Mouse (Mus musculus) inflammation-experienced regulatory T-cells (primary cell): ENCODE data around the gene Ccdc191. TPM values are rescaled to one million over a fixed set of nuclear protein-coding genes. Genes with fewer than 3 reads are reported as not detected.

Experiments
- polyA plus RNA-seq, 2 experiments: library from polyadenylated mRNA; unstranded; fragments of 100-300 nt; shearing (Covaris generic); gene quantifications; one replicate each; pipeline ENCODE4 v1.2.1; 2017

Gene Ccdc191
- polyA plus RNA-seq, result 10 to 100 TPM; 13.9 to 21.3 TPM

DNA sequence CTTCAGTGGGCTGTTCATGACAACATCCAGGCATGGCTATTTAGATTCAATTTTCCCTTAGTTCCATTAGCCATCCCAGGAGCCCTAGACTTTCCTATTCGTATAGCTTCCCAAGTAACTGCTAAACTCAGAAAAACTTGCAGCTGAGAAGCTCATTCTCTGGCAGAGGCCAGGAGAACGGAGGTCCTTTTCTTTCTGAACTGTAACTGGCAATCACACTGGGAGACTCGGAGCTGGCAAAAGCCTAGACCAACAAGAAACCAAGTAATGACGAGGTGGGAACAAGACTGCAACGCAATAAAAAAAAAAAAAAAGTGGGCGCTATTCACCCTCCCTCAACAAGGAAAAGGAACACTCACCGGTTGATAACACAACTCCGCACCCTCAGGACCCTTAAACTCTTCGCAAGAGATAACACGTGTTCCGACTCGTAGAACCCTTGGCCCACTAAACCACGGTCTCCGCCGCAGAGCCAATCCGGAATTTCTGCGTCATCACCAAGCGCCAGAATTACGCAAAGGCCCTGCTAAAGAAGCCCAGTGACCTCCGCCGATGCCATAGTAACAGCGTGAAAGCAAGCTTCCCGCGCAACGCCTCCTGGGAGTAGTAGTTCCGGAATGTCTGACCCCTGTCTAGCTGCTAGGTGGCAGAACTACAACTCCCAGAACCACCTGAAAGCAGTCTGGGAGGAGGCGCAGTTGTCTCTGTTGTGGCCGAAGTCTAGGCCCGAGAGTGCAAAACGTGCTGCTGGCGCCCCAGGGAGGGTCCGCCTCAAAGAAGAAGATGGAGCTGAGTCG is at the start of gene Ccdc191:
Ccdc191 (plus strand) TSS at position 593 of the 797 bp plus-strand sequence.

GRCm38 (mm10) chr16:43926341-43926859 is 36.8 kb downstream of the Ccdc191 start, which contains the start of gene Qtrt2:
TSS of gene Qtrt2 (minus strand) at chr16:43926809.

DNA sequence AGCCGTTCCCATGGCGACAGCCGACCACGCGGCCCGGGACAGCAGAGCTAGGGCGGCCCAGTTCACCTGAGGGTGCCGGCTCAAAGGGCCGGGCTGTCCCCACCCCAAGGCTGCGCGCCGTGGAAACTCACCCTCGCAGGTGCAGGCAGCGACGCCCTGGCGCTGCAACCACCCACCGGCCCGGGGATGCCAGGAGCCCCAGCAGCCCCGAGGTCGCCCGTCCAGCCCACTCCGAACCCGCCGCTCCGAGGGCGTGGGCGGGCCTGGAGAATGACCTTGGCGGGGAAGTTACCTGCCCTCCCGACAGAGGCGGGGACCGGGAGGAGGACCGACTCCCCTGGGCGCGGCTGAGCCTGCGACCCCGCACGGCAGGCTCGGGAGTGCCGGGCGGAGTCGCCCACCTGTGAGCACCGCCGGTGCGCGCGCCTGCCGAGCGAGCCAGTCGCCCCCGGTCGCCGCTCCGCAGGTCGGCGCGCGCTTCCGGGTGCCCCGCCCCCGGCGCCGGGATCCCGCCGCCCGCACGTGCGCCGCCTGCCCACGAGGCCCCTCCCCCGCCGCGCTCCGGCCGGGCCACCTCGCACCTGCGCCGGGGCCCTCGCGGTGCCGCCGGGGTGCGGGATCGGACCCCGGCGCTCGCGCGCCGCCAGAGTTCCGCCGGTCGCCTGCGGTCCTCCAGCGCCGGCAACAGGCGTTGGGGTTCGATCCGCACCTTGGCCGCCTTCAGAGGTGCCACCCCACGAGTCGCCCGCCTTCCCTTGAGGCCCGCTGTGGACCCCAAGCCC is 89.9 kb downstream of the Ccdc191 start, which contains the start of gene Zdhhc23:
Zdhhc23 (minus strand) TSS at position 464 of the 782 bp plus-strand sequence.

Other genes with a start within 250 kb of the Ccdc191 start
- 10 to 100 TPM; 16.0 to 98.7 TPM for gene Tigit, start 225.7 kb upstream of the Ccdc191 start, polyA plus RNA-seq
- not detected for gene Drd3, start 135.8 kb upstream of the Ccdc191 start, polyA plus RNA-seq
- gene Qtrt2, start 37.0 kb downstream of the Ccdc191 start, polyA plus RNA-seq, result 10 to 100 TPM; 15.6 to 20.2 TPM
- gene Zdhhc23, start 90.0 kb downstream of the Ccdc191 start, polyA plus RNA-seq, result 1 to 10 TPM; 3.4 to 6.4 TPM
- gene Gramd1c, start 173.5 kb downstream of the Ccdc191 start, polyA plus RNA-seq, result 1 to 10 TPM; 4.4 to 6.3 TPM
- gene Atp6v1a, start 249.9 kb downstream of the Ccdc191 start, polyA plus RNA-seq, result 10 to 100 TPM; 22.5 to 22.6 TPM